Mouse (Mus musculus) G1E (cell line): ENCODE results near the gene Mpig6b.

Experiments
- CTCF ChIP-seq: IDR thresholded peaks from 2 replicates; pipeline ENCODE4 v1.5.1; 2012; ENCODE audit warnings: low read depth, low read length, inconsistent platforms, mixed read lengths
- GATA1 ChIP-seq: IDR thresholded peaks from 2 replicates; pipeline ENCODE4 v1.6.1; 2012; ENCODE audit warnings: borderline replicate concordance, low read length, inconsistent platforms, mixed read lengths
- GATA2 ChIP-seq: IDR thresholded peaks from 2 replicates; pipeline ENCODE4 v1.6.1; 2012; ENCODE audit warnings: low read depth, low read length, inconsistent platforms, borderline replicate concordance
- TAL1 ChIP-seq: conservative IDR thresholded peaks from 2 replicates; pipeline ENCODE4 v1.6.1; 2012; ENCODE audit warnings: low read depth, low read length, inconsistent platforms, mixed read lengths

DNA sequence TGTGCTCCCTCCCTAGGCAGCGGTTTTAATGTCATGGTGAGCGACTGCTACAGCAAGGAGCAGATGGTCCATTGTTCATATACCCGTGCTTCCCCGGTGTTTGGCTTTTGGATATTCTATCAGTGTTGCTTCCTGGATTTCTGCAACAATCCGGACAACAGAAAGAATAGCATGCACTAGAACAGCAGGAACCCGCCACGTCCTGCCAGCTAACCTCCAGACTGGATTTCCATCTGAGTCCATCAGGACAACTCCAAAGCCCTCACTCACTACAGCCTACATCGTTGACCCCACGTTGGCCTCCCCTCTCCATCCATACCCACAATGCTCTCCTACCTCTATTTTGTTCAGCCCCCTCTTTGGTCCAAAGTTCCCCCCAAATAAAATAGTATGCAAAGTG lies 45.8 kb upstream of the Mpig6b start:
- no peak for TF ChIP-seq CTCF
- no peak for TF ChIP-seq GATA1
- no peak for TF ChIP-seq TAL1
- TF ChIP-seq GATA2, result no peak
